Mouse (Mus musculus): ENCODE measurements around the gene Habp4. TPM values are rescaled to one million over a fixed set of nuclear protein-coding genes. Genes with fewer than 3 reads are reported as not detected.

Gene Habp4
- polyA plus RNA-seq, 1 experiment from 2014 or later = 30.1 TPM

- peak; percentile 88 for ATAC-seq (ENCODE audit: insufficient read depth)
- H3K27me3 ChIP-seq (ENCODE audit: insufficient read depth, low read length) = no peaks in the 10 kb centered on the region
- H3K27ac ChIP-seq (ENCODE audit: low read depth) = peak overlapping the region; percentile 33; the same call in 1 of the 2 replicates
- peak; percentile 75 for DNase-seq
- H3K9ac ChIP-seq = peak overlapping the region; percentile 71
- H3K4me1 ChIP-seq (ENCODE audit: insufficient read depth) = no peaks in the 10 kb centered on the region
- H3K36me3 ChIP-seq (ENCODE audit: insufficient read depth) = peaks cover 18% of the 10 kb centered on the region
- peak overlapping the region; percentile 79 for H3K4me2 ChIP-seq
- no peaks in the 10 kb centered on the region for H3K9me3 ChIP-seq (ENCODE audit: low read depth, low read length)
- TF ChIP-seq CTCF (IDR thresholded peaks at IDR 0.05; ENCODE audit: low read depth) = peak; percentile 55
- 38% methylated on average over 15 of the region's 15 CpGs for WGBS
- H3K4me3 ChIP-seq (ENCODE audit: low read depth, low read length) = peak overlapping the region; percentile 60
Measured at GRCm38 (mm10) chr13:64129616-64130375, 31.8 kb upstream of the Habp4 start.

- no peak for TF ChIP-seq CTCF (IDR thresholded peaks at IDR 0.05; ENCODE audit: low read depth)
- H3K9ac ChIP-seq = no peak overlapping the region
- ATAC-seq (ENCODE audit: insufficient read depth) (no peak), DNase-seq (no peak)
- WGBS = 47% methylated on average over 5 of the region's 5 CpGs
- no peaks in the 10 kb centered on the region for H3K9me3 ChIP-seq (ENCODE audit: low read depth, low read length)
- H3K4me3 ChIP-seq (ENCODE audit: low read depth, low read length) = no peak overlapping the region
- peak overlapping the region; percentile 90; the same call in 1 of the 2 replicates for H3K4me2 ChIP-seq
- no peaks in the 10 kb centered on the region for H3K27me3 ChIP-seq (ENCODE audit: insufficient read depth, low read length)
- H3K4me1 ChIP-seq (ENCODE audit: insufficient read depth) = peaks cover 6% of the 10 kb centered on the region; the same call in 1 of the 2 replicates
- no peak overlapping the region for H3K27ac ChIP-seq (ENCODE audit: low read depth)
- H3K36me3 ChIP-seq (ENCODE audit: insufficient read depth) = no peaks in the 10 kb centered on the region
Measured at GRCm38 (mm10) chr13:64150121-64150520, 11.5 kb upstream of the Habp4 start.

GRCm38 (mm10) chr13:64152241-64152669, 9.4 kb upstream of the Habp4 start:
- peak overlapping the region; percentile 88 for H3K4me3 ChIP-seq (ENCODE audit: low read depth, low read length)
- H3K36me3 ChIP-seq (ENCODE audit: insufficient read depth) = no peaks in the 10 kb centered on the region
- ATAC-seq (ENCODE audit: insufficient read depth) (peak; percentile 16), DNase-seq (peak; percentile 90)
- no peak for TF ChIP-seq CTCF (IDR thresholded peaks at IDR 0.05; ENCODE audit: low read depth)
- peak overlapping the region; percentile 94 for H3K27ac ChIP-seq (ENCODE audit: low read depth)
- H3K4me2 ChIP-seq = peak overlapping the region; percentile 90
- no peaks in the 10 kb centered on the region for H3K27me3 ChIP-seq (ENCODE audit: insufficient read depth, low read length)
- H3K9ac ChIP-seq = peak overlapping the region; percentile 87
- no peaks in the 10 kb centered on the region for H3K9me3 ChIP-seq (ENCODE audit: low read depth, low read length)
- H3K4me1 ChIP-seq (ENCODE audit: insufficient read depth) = peaks cover 6% of the 10 kb centered on the region; the same call in 1 of the 2 replicates
- under 1% methylated on average over 40 of the region's 42 CpGs for WGBS

GRCm38 (mm10) chr13:64152671-64153082, 8.9 kb upstream of the Habp4 start:
- Histone ChIP-seq H3K27ac (ENCODE audit: low read depth) (peak overlapping the region; percentile 94), H3K27me3 (ENCODE audit: insufficient read depth, low read length) (no peaks in the 10 kb centered on the region), H3K4me1 (ENCODE audit: insufficient read depth) (peaks cover 6% of the 10 kb centered on the region; the same call in 1 of the 2 replicates), H3K9ac (peak overlapping the region; percentile 87), H3K4me3 (ENCODE audit: low read depth, low read length) (peak overlapping the region; percentile 88), H3K4me2 (peak overlapping the region; percentile 90), H3K9me3 (ENCODE audit: low read depth, low read length) (no peaks in the 10 kb centered on the region), H3K36me3 (ENCODE audit: insufficient read depth) (no peaks in the 10 kb centered on the region)
- DNase-seq = peak; percentile 58
- no peak for TF ChIP-seq CTCF (IDR thresholded peaks at IDR 0.05; ENCODE audit: low read depth)
- ATAC-seq (ENCODE audit: insufficient read depth) = peak; percentile 15
- WGBS = under 1% methylated on average over 61 of the region's 61 CpGs

- WGBS = under 1% methylated on average over 56 of the region's 56 CpGs
- peak within 1 kb of the TSS; percentile 87 for H3K9ac ChIP-seq
- H3K27me3 ChIP-seq (ENCODE audit: insufficient read depth, low read length) = no peaks in the 10 kb centered on the region
- TF ChIP-seq CTCF (IDR thresholded peaks at IDR 0.05; ENCODE audit: low read depth) = no peak
- peak within 1 kb of the TSS; percentile 88 for H3K4me3 ChIP-seq (ENCODE audit: low read depth, low read length)
- H3K4me2 ChIP-seq = peak within 1 kb of the TSS; percentile 90
- peaks cover 6% of the 10 kb centered on the region; the same call in 1 of the 2 replicates for H3K4me1 ChIP-seq (ENCODE audit: insufficient read depth)
- H3K9me3 ChIP-seq (ENCODE audit: low read depth, low read length) = no peaks in the 10 kb centered on the region
- DNase-seq (peak; percentile 99), ATAC-seq (ENCODE audit: insufficient read depth) (peak; percentile 96)
- no peaks in the 10 kb centered on the region for H3K36me3 ChIP-seq (ENCODE audit: insufficient read depth)
- peak within 1 kb of the TSS; percentile 94 for H3K27ac ChIP-seq (ENCODE audit: low read depth)
Measured at GRCm38 (mm10) chr13:64153083-64153682, 8.4 kb upstream of the Habp4 start, which contains the start of gene Zfp367. Gene Zfp367 (minus strand): TSS chr13:64153202.

GRCm38 (mm10) chr13:64153751-64154267, 7.8 kb upstream of the Habp4 start:
- peaks cover 6% of the 10 kb centered on the region; the same call in 1 of the 2 replicates for H3K4me1 ChIP-seq (ENCODE audit: insufficient read depth)
- peak overlapping the region; percentile 42 for H3K9ac ChIP-seq
- peak; percentile 57; the same call in 1 of the 2 replicates for ATAC-seq (ENCODE audit: insufficient read depth)
- no peaks in the 10 kb centered on the region for H3K27me3 ChIP-seq (ENCODE audit: insufficient read depth, low read length)
- H3K36me3 ChIP-seq (ENCODE audit: insufficient read depth) = no peaks in the 10 kb centered on the region
- TF ChIP-seq CTCF (IDR thresholded peaks at IDR 0.05; ENCODE audit: low read depth) = no peak
- peak overlapping the region; percentile 90 for H3K4me2 ChIP-seq
- no peaks in the 10 kb centered on the region for H3K9me3 ChIP-seq (ENCODE audit: low read depth, low read length)
- 1% methylated on average over 18 of the region's 18 CpGs for WGBS
- peak; percentile 51 for DNase-seq
- peak overlapping the region; percentile 67 for H3K27ac ChIP-seq (ENCODE audit: low read depth)
- peak overlapping the region; percentile 88 for H3K4me3 ChIP-seq (ENCODE audit: low read depth, low read length)
